Mouse (Mus musculus): ENCODE measurements at regions not wholly inside any gene's neighbourhood (a gene's known extent, or its start where the extent isn't known, plus 50 kb on each side); places are given as distances from the start of the nearest gene placed in this dataset.

DNA sequence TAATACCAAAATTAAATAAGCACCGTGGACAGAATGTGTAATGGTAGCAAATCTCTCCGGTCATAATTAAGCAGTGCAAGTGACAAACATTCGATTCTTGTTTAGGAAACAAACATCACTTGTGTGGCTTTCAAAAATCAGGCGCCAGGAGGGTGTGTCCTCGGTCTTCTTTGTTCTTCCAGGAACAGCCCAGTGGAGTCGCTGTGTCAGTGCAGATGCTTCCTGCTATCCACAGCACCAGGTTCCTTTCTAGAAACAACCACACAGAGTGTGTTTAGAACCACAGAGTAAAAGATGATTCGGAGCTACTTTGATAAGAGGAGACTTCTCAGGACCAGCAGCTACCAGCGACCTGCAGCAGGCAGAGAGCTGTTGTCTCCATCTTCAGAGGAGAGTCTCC is 273.3 kb upstream of the N4bp1 start:
- no peak for TF ChIP-seq USF2 (IDR thresholded peaks at IDR 0.05; ENCODE audit: borderline replicate concordance in 1 of 2, insufficient read depth in 1 of 2, low read depth in 1 of 2, low read length in 2 of 2)
- no peak for TF ChIP-seq SIN3A (IDR thresholded peaks at IDR 0.05; ENCODE audit: low read length)
- no peak for TF ChIP-seq TAL1 (IDR thresholded peaks at IDR 0.05; ENCODE audit: low read length)
- Histone ChIP-seq H3K36me3 (ENCODE audit: control insufficient read depth in 1 of 2, insufficient read depth in 2 of 2, low read length in 2 of 2) (no peaks in the 10 kb centered on the region), H3K4me3 (ENCODE audit: control insufficient read depth in 1 of 2, insufficient read depth in 1 of 2, low read depth in 2 of 2, low read length in 2 of 2) (no peak overlapping the region), H3K27ac (ENCODE audit: control insufficient read depth, low read depth, low read length) (no peak overlapping the region), H3K9ac (ENCODE audit: control insufficient read depth, low read depth, low read length, poor library complexity, severe bottlenecking) (no peak overlapping the region), H3K27me3 (ENCODE audit: control insufficient read depth in 1 of 2, insufficient read depth in 2 of 2, low read length in 2 of 2) (no peaks in the 10 kb centered on the region), H3K9me3 (replicated peaks; ENCODE audit: insufficient read depth, low read length) (no peaks in the 10 kb centered on the region), H3K4me1 (ENCODE audit: control insufficient read depth in 1 of 2, insufficient read depth in 2 of 2, low read length in 2 of 2) (no peaks in the 10 kb centered on the region), H3K79me2 (ENCODE audit: control insufficient read depth, insufficient read depth, low read length, poor library complexity) (no peaks in the 10 kb centered on the region)
- DNase-seq (ENCODE audit: low read depth, low spot score): no peak

DNA sequence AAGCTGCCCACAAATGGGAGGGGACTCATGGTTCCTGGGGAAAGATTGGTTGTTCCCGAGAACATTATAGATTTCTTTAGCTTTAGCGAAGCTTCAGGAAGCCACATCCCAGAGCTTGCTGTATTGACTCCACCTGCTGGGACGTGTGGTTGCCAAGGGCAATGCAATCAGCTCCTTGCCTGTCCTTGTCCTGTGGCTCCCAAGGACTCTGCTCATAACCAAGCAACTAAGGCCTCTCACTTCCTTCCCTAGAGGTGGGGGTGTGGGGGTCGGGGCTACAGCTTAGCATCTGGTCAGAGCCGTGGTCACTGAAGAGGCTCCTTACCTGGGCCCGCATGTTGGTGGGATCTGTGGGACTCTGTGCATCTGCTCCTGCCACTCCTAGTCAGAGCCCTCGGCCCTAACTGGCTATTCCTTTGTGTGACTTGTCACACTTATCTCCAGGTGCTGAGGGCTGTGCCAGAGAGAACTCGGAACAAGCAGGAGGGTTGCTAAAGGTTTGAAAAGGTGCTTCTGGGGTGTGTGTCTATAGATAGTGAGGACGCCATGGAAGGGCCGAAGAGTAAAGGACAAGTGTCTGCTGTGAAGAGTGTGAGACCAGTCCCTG is 270.9 kb upstream of the N4bp1 start:
- DNase-seq (ENCODE audit: low read depth, low spot score): no peak
- H3K79me2 ChIP-seq (ENCODE audit: control insufficient read depth, insufficient read depth, low read length, poor library complexity): no peaks in the 10 kb centered on the region

DNA sequence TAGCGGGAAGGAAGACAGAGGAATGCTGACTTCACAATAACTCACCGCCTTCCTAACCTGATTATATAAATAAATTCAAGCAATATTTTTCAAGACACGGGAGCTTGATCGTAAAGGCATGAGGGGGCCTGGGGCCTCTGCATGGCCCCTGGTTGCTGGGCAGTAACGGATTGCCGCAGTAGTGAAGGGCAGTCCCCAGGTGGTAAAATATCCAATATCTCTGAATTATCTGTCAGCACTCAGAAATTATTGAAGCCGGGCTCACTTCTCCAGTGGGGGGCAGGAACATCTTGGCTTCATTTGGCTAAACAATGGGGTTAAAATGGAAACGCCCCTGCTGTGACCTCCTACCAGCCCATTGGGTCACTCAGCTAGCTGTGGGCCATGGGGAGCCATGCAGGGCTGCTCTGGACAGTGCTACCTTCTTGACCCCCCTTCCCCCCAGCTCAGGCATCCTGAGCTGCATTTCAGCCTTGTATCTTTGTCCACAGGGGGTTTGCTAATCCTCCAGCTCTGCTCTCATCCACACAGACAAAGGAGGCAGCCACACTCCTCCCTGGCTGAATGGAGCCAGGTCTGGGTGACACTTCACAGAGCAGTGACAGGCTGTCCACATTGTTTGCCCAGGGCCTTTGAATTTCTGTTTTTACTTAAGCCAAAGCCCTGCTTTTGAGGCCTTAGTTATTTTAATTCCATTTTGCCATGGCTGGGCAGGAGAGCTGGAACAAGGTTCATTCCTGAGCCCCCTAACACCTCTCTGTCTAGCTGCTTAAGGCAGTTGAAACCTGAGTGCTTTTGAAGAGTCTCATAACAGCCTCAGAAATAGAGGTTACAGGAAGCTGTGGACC is 267.2 kb upstream of the N4bp1 start:
- TF ChIP-seq KAT2A (conservative IDR thresholded peaks at IDR 0.05; ENCODE audit: low read depth, low read length): no peak
- TF ChIP-seq SMC3 (IDR thresholded peaks at IDR 0.05; ENCODE audit: low read depth, low read length): no peak
- no peak for TF ChIP-seq UBTF (IDR thresholded peaks at IDR 0.05; ENCODE audit: borderline replicate concordance, insufficient read depth, low read depth, low read length)
- no peak for TF ChIP-seq EP300 (IDR thresholded peaks at IDR 0.05; ENCODE audit: low read depth in 1 of 2, low read length in 2 of 2)
- no peak for TF ChIP-seq ZMIZ1 (IDR thresholded peaks at IDR 0.05; ENCODE audit: low read depth, low read length)
- TF ChIP-seq RAD21 (IDR thresholded peaks at IDR 0.05; ENCODE audit: low read depth, low read length): no peak
- TF ChIP-seq ETS1 (IDR thresholded peaks at IDR 0.05; ENCODE audit: low read depth, low read length): no peak
- TF ChIP-seq RCOR1 (IDR thresholded peaks at IDR 0.05; ENCODE audit: low read depth, low read length): no peak
- no peak for TF ChIP-seq NELFE (IDR thresholded peaks at IDR 0.05; ENCODE audit: low read depth, low read length)
- TF ChIP-seq USF1 (IDR thresholded peaks at IDR 0.05; ENCODE audit: low read depth, low read length): no peak
- no peak for TF ChIP-seq ZKSCAN1 (IDR thresholded peaks at IDR 0.05; ENCODE audit: low read depth, low read length)
- TF ChIP-seq NRF1 (IDR thresholded peaks at IDR 0.05; ENCODE audit: insufficient read depth, low read depth, low read length, poor library complexity, severe bottlenecking): no peak
- TF ChIP-seq TAL1 (IDR thresholded peaks at IDR 0.05; ENCODE audit: low read length): no peak
- TF ChIP-seq CHD2 (IDR thresholded peaks at IDR 0.05; ENCODE audit: low read length): no peak
- TF ChIP-seq CTCF (IDR thresholded peaks at IDR 0.05 in 2 of 3, conservative IDR thresholded peaks at IDR 0.05 in 1 of 3; ENCODE audit: control insufficient read depth in 1 of 3, insufficient read depth in 1 of 3, low read depth in 2 of 3, low read length in 3 of 3, poor library complexity in 1 of 3, severe bottlenecking in 1 of 3): no peak
- TF ChIP-seq ELF1 (IDR thresholded peaks at IDR 0.05; ENCODE audit: low read depth, low read length): no peak
- no peaks in the 10 kb centered on the region for H3K4me1 ChIP-seq (ENCODE audit: control insufficient read depth in 1 of 2, insufficient read depth in 2 of 2, low read length in 2 of 2)
- no peaks in the 10 kb centered on the region for H3K27me3 ChIP-seq (ENCODE audit: control insufficient read depth in 1 of 2, insufficient read depth in 2 of 2, low read length in 2 of 2)
- H3K36me3 ChIP-seq (ENCODE audit: control insufficient read depth in 1 of 2, insufficient read depth in 2 of 2, low read length in 2 of 2): no peaks in the 10 kb centered on the region
- no peak overlapping the region for H3K9ac ChIP-seq (ENCODE audit: control insufficient read depth, low read depth, low read length, poor library complexity, severe bottlenecking)
- no peaks in the 10 kb centered on the region for H3K79me2 ChIP-seq (ENCODE audit: control insufficient read depth, insufficient read depth, low read length, poor library complexity)
- no peak overlapping the region for H3K4me3 ChIP-seq (ENCODE audit: control insufficient read depth in 1 of 2, insufficient read depth in 1 of 2, low read depth in 2 of 2, low read length in 2 of 2)
- no peaks in the 10 kb centered on the region for H3K9me3 ChIP-seq (replicated peaks; ENCODE audit: insufficient read depth, low read length)
- no peak overlapping the region for H3K27ac ChIP-seq (ENCODE audit: control insufficient read depth, low read depth, low read length)
- DNase-seq (ENCODE audit: low read depth, low spot score): no peak

More for the DNA sequence above, 270.9 kb upstream of the N4bp1 start:
- Histone ChIP-seq H3K9ac (ENCODE audit: control insufficient read depth, low read depth, low read length, poor library complexity, severe bottlenecking) (no peak overlapping the region), H3K27ac (ENCODE audit: control insufficient read depth, low read depth, low read length) (no peak overlapping the region), H3K4me1 (ENCODE audit: control insufficient read depth in 1 of 2, insufficient read depth in 2 of 2, low read length in 2 of 2) (no peaks in the 10 kb centered on the region), H3K36me3 (ENCODE audit: control insufficient read depth in 1 of 2, insufficient read depth in 2 of 2, low read length in 2 of 2) (no peaks in the 10 kb centered on the region), H3K9me3 (replicated peaks; ENCODE audit: insufficient read depth, low read length) (no peaks in the 10 kb centered on the region), H3K4me3 (ENCODE audit: control insufficient read depth in 1 of 2, insufficient read depth in 1 of 2, low read depth in 2 of 2, low read length in 2 of 2) (no peak overlapping the region), H3K27me3 (ENCODE audit: control insufficient read depth in 1 of 2, insufficient read depth in 2 of 2, low read length in 2 of 2) (no peaks in the 10 kb centered on the region)
- TF ChIP-seq ETS1 (IDR thresholded peaks at IDR 0.05; ENCODE audit: low read depth, low read length) (no peak), USF2 (IDR thresholded peaks at IDR 0.05; ENCODE audit: borderline replicate concordance in 1 of 2, insufficient read depth in 1 of 2, low read depth in 1 of 2, low read length in 2 of 2) (no peak), CHD1 (IDR thresholded peaks at IDR 0.05; ENCODE audit: low read depth, low read length) (no peak), POLR2AphosphoS2 (IDR thresholded peaks at IDR 0.05; ENCODE audit: low read length) (no peak), E2F4 (IDR thresholded peaks at IDR 0.05; ENCODE audit: borderline replicate concordance, low read depth, low read length) (no peak), ZNF384 (IDR thresholded peaks at IDR 0.05; ENCODE audit: low read depth, low read length) (no peak), TBP (IDR thresholded peaks at IDR 0.05; ENCODE audit: low read depth, low read length) (no peak), UBTF (IDR thresholded peaks at IDR 0.05; ENCODE audit: borderline replicate concordance, insufficient read depth, low read depth, low read length) (no peak), NRF1 (IDR thresholded peaks at IDR 0.05; ENCODE audit: insufficient read depth, low read depth, low read length, poor library complexity, severe bottlenecking) (no peak), POLR2AphosphoS5 (IDR thresholded peaks at IDR 0.05; ENCODE audit: borderline replicate concordance, low read depth, low read length) (no peak), MYB (IDR thresholded peaks at IDR 0.05; ENCODE audit: low read depth, low read length) (no peak), TCF12 (IDR thresholded peaks at IDR 0.05; ENCODE audit: low read depth, low read length) (no peak), SIN3A (IDR thresholded peaks at IDR 0.05; ENCODE audit: low read length) (no peak), ZMIZ1 (IDR thresholded peaks at IDR 0.05; ENCODE audit: low read depth, low read length) (no peak)
